Mouse (Mus musculus): ENCODE data around the gene Tomm40l. TPM values are rescaled to one million over a fixed set of nuclear protein-coding genes. Genes with fewer than 3 reads are reported as not detected.

Gene Tomm40l
- polyA plus RNA-seq, 1 experiment from 2014 or later: 13.6 TPM

- peaks cover 21% of the 10 kb centered on the region; the same call in 1 of the 2 replicates for H3K36me3 ChIP-seq (ENCODE audit: inconsistent target)
These were observed 4.5 kb upstream of the Tomm40l start for GRCm38 (mm10) chr1:171226780-171227179.

GRCm38 (mm10) chr1:171224857-171225256 lies 2.5 kb upstream of the Tomm40l start, which contains the start of gene Apoa2:
Gene Apoa2 (plus strand): TSS chr1:171225054.
- Histone ChIP-seq H3K4me3 (ENCODE audit: inconsistent target) (no peak within 1 kb of the TSS), H3K27ac (peak within 1 kb of the TSS; percentile 54), H3K79me2 (ENCODE audit: inconsistent target) (peaks cover 35% of the 10 kb centered on the region), H3K36me3 (ENCODE audit: inconsistent target) (peaks cover 15% of the 10 kb centered on the region)
- 93% methylated on average over 5 of the region's 5 CpGs for WGBS (ENCODE audit: missing documents)

More at GRCm38 (mm10) chr1:171226780-171227179, 4.5 kb upstream of the Tomm40l start:
- WGBS (ENCODE audit: missing documents): 69% methylated on average over 3 of the region's 4 CpGs
- Histone ChIP-seq H3K27ac (peak overlapping the region; percentile 54), H3K79me2 (ENCODE audit: inconsistent target) (peaks cover 45% of the 10 kb centered on the region), H3K4me3 (ENCODE audit: inconsistent target) (no peak overlapping the region)

- WGBS (ENCODE audit: missing documents): 90% methylated on average over 2 of the region's 2 CpGs
- H3K27ac ChIP-seq: no peak overlapping the region
- no peak overlapping the region for H3K4me3 ChIP-seq (ENCODE audit: inconsistent target)
- peaks cover 17% of the 10 kb centered on the region for H3K36me3 ChIP-seq (ENCODE audit: inconsistent target)
- H3K79me2 ChIP-seq (ENCODE audit: inconsistent target): peaks cover 24% of the 10 kb centered on the region
These were observed 1.5 kb upstream of the Tomm40l start for GRCm38 (mm10) chr1:171223796-171224195.

DNA sequence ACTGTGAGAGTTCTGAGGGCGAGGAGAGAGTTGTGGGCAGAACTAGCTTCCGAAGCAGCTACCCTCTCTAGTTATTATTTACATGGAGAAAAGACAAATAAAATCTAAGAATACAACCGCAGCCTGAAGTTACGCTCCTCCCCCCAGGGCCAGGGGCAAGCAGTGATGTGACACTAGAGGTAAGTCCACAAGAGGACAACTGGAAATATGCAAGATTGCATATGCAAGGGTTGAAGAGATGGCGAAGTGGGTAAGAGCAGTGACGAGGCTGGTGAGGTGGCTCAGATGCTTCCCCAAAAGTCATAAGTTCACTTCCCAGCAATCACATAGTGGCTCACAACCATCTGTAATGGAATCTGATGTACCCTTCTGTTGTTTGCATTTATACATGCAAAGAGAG lies 854 bp upstream of the Tomm40l start:
- WGBS (ENCODE audit: missing documents): 74% methylated on average over 6 of the region's 6 CpGs
- peak overlapping the region; percentile 72 for H3K27ac ChIP-seq
- peaks cover 18% of the 10 kb centered on the region for H3K79me2 ChIP-seq (ENCODE audit: inconsistent target)
- peaks cover 23% of the 10 kb centered on the region for H3K36me3 ChIP-seq (ENCODE audit: inconsistent target)
- H3K4me3 ChIP-seq (ENCODE audit: inconsistent target): peak overlapping the region; percentile 88; the same call in 1 of the 2 replicates

DNA sequence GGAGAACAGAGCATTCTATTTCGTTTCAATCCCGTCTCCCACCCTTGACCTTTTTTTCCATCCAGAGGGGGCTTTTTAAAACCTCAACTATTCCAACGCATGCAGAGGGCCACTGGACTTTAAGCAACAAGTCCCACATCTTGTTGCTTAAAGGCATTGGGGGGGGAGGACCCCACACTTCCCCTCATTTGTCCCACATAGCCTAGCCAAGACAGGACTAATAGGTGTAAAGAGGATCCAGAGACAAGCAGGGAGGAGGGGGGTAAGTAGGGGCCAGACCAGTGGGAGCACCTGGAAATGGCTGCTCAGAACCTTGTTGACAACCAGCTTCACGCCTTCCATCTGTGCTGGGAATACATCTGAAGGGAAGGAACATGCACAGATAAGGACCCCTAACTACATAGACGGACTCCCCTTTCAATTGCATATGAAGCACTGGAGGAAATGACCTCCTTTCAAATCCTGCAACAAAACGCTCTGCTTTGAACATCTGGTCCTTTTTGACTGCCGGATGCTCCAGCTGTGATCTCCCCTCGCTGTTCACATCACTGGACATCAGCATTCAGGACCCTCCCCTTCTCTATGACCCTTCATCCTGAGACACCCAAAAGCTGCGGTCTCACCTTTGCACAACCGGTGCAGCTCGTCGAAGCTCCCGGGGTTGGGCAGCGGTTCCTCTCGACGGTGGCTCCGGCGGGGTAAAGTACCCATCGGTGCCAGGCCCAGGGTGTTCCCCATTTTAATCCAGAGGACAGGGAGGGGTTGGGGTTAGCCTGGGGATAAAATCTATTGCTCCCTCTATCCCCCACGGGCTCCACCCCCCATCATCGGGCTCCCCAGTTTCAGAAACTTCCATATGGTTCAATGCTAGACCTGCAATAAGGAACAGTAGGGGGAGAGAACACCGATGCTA lies 777 bp downstream of the Tomm40l start:
- Histone ChIP-seq H3K4me3 (ENCODE audit: inconsistent target) (peak overlapping the region; percentile 88), H3K27ac (peak overlapping the region; percentile 73), H3K36me3 (ENCODE audit: inconsistent target) (peaks cover 23% of the 10 kb centered on the region), H3K79me2 (ENCODE audit: inconsistent target) (peaks cover 10% of the 10 kb centered on the region; the same call in 1 of the 2 replicates)
- WGBS (ENCODE audit: missing documents): 10% methylated on average over 22 of the region's 22 CpGs

GRCm38 (mm10) chr1:171220871-171221270 lies 1.4 kb downstream of the Tomm40l start:
- Histone ChIP-seq H3K36me3 (ENCODE audit: inconsistent target) (peaks cover 23% of the 10 kb centered on the region), H3K27ac (peak overlapping the region; percentile 73), H3K4me3 (ENCODE audit: inconsistent target) (no peak overlapping the region; the same call in 1 of the 2 replicates), H3K79me2 (ENCODE audit: inconsistent target) (peaks cover 10% of the 10 kb centered on the region; the same call in 1 of the 2 replicates)
- 16% methylated on average over 10 of the region's 10 CpGs for WGBS (ENCODE audit: missing documents)

- no peak overlapping the region for H3K4me3 ChIP-seq (ENCODE audit: inconsistent target)
- H3K79me2 ChIP-seq (ENCODE audit: inconsistent target): peaks cover 5% of the 10 kb centered on the region; the same call in 1 of the 2 replicates
- 87% methylated on average over 18 of the region's 18 CpGs for WGBS (ENCODE audit: missing documents)
- no peak overlapping the region for H3K27ac ChIP-seq
- peaks cover 23% of the 10 kb centered on the region for H3K36me3 ChIP-seq (ENCODE audit: inconsistent target)
These were observed 5.9 kb downstream of the Tomm40l start for GRCm38 (mm10) chr1:171216241-171216955.

DNA sequence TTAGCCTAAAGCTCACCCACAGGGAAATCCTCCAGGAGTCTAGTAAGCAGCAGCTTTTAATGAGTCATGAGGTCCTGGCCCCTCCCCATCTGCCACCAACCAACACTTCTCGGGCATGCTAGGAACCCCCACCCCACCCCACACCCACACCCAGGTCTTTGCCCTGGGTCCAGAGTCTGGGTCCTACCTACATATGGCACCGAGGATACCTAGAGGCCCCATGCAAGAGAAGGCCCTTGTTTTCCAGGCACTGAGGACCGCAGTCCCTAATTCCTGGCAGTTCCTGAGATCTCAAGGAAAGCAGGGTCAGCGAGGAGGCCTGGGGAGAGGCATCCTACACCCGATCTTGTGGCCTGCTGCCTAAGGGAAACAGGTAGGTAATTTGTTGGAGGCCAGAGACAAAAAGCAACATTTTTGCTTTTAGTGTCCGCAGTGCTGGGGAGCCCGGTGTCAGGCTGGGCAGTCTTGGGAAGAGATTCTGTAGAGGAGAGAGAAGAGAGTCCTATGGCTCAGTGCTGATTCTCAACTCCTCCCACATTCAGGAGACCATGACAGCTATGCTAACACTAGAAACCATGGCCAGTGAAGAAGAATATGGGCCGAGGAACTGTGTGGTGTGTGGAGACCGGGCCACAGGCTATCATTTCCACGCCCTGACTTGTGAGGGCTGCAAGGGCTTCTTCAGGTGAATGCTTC lies 8.4 kb downstream of the Tomm40l start, which contains the start of gene Nr1i3:
Gene Nr1i3, plus strand, starts transcription at position 170 of the 696 bp plus-strand sequence.
- no peak within 1 kb of the TSS for H3K27ac ChIP-seq
- no peaks in the 10 kb centered on the region for H3K79me2 ChIP-seq (ENCODE audit: inconsistent target)
- H3K36me3 ChIP-seq (ENCODE audit: inconsistent target): peaks cover 8% of the 10 kb centered on the region; the same call in 1 of the 2 replicates
- no peak within 1 kb of the TSS for H3K4me3 ChIP-seq (ENCODE audit: inconsistent target)
- WGBS (ENCODE audit: missing documents): 95% methylated on average over 10 of the region's 10 CpGs

- H3K4me3 ChIP-seq (ENCODE audit: inconsistent target): no peak overlapping the region
- no peak overlapping the region for H3K27ac ChIP-seq
- 96% methylated on average over 3 of the region's 3 CpGs for WGBS (ENCODE audit: missing documents)
- H3K79me2 ChIP-seq (ENCODE audit: inconsistent target): no peaks in the 10 kb centered on the region
- no peaks in the 10 kb centered on the region for H3K36me3 ChIP-seq (ENCODE audit: inconsistent target)
These were observed 9.5 kb downstream of the Tomm40l start for GRCm38 (mm10) chr1:171212854-171213253.

- Histone ChIP-seq H3K4me3 (ENCODE audit: inconsistent target) (no peak overlapping the region), H3K79me2 (ENCODE audit: inconsistent target) (no peaks in the 10 kb centered on the region), H3K36me3 (ENCODE audit: inconsistent target) (no peaks in the 10 kb centered on the region), H3K27ac (no peak overlapping the region)
- WGBS (ENCODE audit: missing documents): 28% methylated on average over 3 of the region's 4 CpGs
These were observed 12.9 kb downstream of the Tomm40l start for GRCm38 (mm10) chr1:171209409-171209808.

DNA sequence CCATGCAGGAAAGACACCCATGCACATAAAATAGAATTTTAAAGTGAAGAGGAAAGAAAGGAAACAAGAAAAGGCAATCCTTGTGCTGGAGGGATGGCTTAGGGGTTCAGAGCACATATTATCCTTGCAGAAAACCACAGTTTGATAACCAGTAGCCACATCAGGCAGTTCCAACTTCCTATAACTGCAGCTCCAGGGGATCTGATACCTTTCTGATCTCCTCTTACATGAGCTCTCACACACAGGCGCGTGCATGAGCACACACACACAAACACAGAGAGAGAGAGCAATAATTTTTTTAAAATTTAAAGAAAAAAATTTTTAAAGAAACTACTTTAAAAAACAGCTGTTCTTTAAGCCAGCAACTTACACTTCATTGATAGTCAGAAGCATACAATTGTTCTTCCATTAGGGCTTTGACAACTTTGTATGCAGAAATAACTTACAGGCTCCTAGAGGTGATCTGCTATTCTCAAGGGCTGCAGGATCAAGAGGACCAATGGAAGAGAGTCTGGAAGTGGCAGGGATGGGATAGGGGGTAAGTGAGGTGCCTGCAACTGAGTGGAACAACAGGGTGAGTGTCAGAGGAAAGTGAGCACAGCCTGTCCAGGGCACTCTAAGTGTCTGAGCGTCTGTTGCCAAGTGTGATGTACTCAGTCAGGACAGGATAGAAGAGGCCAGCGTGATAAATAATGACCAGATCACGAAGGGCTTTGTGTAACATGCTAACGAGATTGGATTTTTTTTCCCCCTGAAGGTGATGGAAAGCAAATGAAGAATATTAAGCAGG lies 16.4 kb downstream of the Tomm40l start:
- no peaks in the 10 kb centered on the region for H3K79me2 ChIP-seq (ENCODE audit: inconsistent target)
- H3K36me3 ChIP-seq (ENCODE audit: inconsistent target): no peaks in the 10 kb centered on the region
- WGBS (ENCODE audit: missing documents): 77% methylated on average over 6 of the region's 6 CpGs
- no peak overlapping the region for H3K4me3 ChIP-seq (ENCODE audit: inconsistent target)
- no peak overlapping the region for H3K27ac ChIP-seq

- H3K79me2 ChIP-seq (ENCODE audit: inconsistent target): no peaks in the 10 kb centered on the region
- WGBS (ENCODE audit: missing documents): 96% methylated on average over 7 of the region's 7 CpGs
- H3K27ac ChIP-seq: no peak overlapping the region
- H3K4me3 ChIP-seq (ENCODE audit: inconsistent target): no peak overlapping the region
- H3K36me3 ChIP-seq (ENCODE audit: inconsistent target): no peaks in the 10 kb centered on the region
These were observed 18.1 kb downstream of the Tomm40l start for GRCm38 (mm10) chr1:171204249-171204644.

- Histone ChIP-seq H3K79me2 (ENCODE audit: inconsistent target) (no peaks in the 10 kb centered on the region), H3K36me3 (ENCODE audit: inconsistent target) (no peaks in the 10 kb centered on the region), H3K4me3 (ENCODE audit: inconsistent target) (no peak overlapping the region), H3K27ac (no peak overlapping the region)
- WGBS (ENCODE audit: missing documents): 71% methylated on average over 7 of the region's 11 CpGs
These were observed 18.7 kb downstream of the Tomm40l start for GRCm38 (mm10) chr1:171203471-171204248.

Measured in macrophage (primary cell).